Mouse (Mus musculus) heart, postnatal 0 days (tissue): ENCODE results near the gene Cfap57. TPM values are rescaled to one million over a fixed set of nuclear protein-coding genes. Genes with fewer than 3 reads are reported as not detected.

ENCODE experiments used
- ATAC-seq: fragments of 200-750 bp; cut with Nextera tagmentation; 2 replicates; pipeline ENCODE4 v1.8.0; 2017; ENCODE audit warnings: low read depth, moderate number of reproducible peaks, moderate library complexity; ENCODE audit not compliant: insufficient read depth
- DNase-seq: peaks from one replicate; pipeline ENCODE4 v3.0.0-alpha.2; 2016; ENCODE audit warnings: low spot score
- H3K27ac ChIP-seq: fragments of 300-500 bp; sonication (generic); 2 replicates; pipeline ENCODE4 v1.5.1; 2014; ENCODE audit warnings: low read depth, mild to moderate bottlenecking
- H3K27me3 ChIP-seq: fragments of 300-500 bp; sonication (generic); 2 replicates; pipeline ENCODE4 v1.6.1; 2014; ENCODE audit warnings: low read length, mixed read lengths; ENCODE audit not compliant: control insufficient read depth, insufficient read depth
- H3K36me3 ChIP-seq: fragments of 300-500 bp; sonication (generic); replicated peaks from 2 replicates; pipeline ENCODE4 v1.6.1; 2014; ENCODE audit warnings: low read length, mixed read lengths; ENCODE audit not compliant: control insufficient read depth, insufficient read depth
- H3K4me1 ChIP-seq: fragments of 300-500 bp; sonication (generic); 2 replicates; pipeline ENCODE4 v1.6.1; 2014; ENCODE audit warnings: antibody characterized with exemption; ENCODE audit not compliant: control insufficient read depth, insufficient read depth
- H3K4me2 ChIP-seq: fragments of 300-500 bp; sonication (generic); 2 replicates; pipeline ENCODE4 v1.6.1; 2014; ENCODE audit warnings: low read depth, mild to moderate bottlenecking, low read length, moderate library complexity
- H3K4me3 ChIP-seq: fragments of 300-500 bp; sonication (generic); 2 replicates; pipeline ENCODE4 v1.5.1; 2014; ENCODE audit warnings: low read depth, low read length
- H3K9ac ChIP-seq: fragments of 300-500 bp; sonication (generic); replicated peaks from 2 replicates; pipeline ENCODE4 v1.6.1; 2014; ENCODE audit warnings: low read depth, low read length, mixed read lengths
- H3K9me3 ChIP-seq: fragments of 300-500 bp; sonication (generic); replicated peaks from 2 replicates; pipeline ENCODE4 v1.6.1; 2016; ENCODE audit warnings: low read length; ENCODE audit not compliant: control insufficient read depth
- CTCF ChIP-seq: IDR thresholded peaks from 2 replicates; pipeline ENCODE4 v1.5.1; 2016; ENCODE audit warnings: antibody characterized with exemption, control low read depth, low read depth
- EP300 ChIP-seq: IDR thresholded peaks from 2 replicates; pipeline ENCODE4 v1.6.1; 2016; ENCODE audit warnings: antibody characterized with exemption, low read depth
- WGBS: fragments of 180-500 bp; shearing (Covaris S2); extraction: QIAGEN DNeasy Blood & Tissue Kit; methylation state at CpG from one replicate; pipeline ENCODE4 v1.1.7; 2014; 5-methylcytosine and 5-hydroxymethylcytosine counted together
- polyA plus RNA-seq: library from polyadenylated mRNA; unstranded; fragments of >200 nt; fragmentation: Nextera tagmentation; extraction: Ambion mirVana; gene quantifications from 2 replicates; pipeline ENCODE4 v1.2.1, GENCODE M21; 2015
- total RNA-seq: library from RNA; depleted of rRNA; stranded (reverse); fragments of >200 nt; gene quantifications from 2 replicates; pipeline ENCODE4 v1.2.3, GENCODE M21; 2014; ENCODE audit warnings: low replicate concordance

The Cfap57 gene
- total and polyA plus RNA-seq, 2 experiments from 2014 or later = 0.07 TPM; not detected in 1

DNA sequence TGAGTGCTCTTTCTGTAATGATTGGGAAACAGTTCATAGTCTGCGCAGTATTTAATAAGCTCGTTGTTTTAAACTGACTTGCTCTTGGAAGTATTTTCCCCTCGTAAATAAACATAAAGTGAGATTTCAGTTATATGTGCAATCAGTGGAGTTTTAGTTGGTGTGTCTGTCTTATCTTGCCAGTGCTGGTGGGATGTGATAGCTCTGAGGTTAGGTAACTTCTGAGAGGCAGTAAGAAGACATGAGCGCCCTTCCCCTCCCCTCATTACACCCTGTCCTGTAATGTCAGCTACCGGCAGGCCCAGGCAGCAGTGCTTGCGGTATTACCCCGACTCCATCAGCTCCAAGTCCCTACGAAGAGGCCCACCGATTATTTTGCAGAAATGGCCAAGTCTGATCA is 1.2 kb upstream of the Cfap57 start:
- no peak for TF ChIP-seq CTCF
- TF ChIP-seq EP300 = no peak
- Histone ChIP-seq H3K4me1 (peaks cover 11% of the 10 kb centered on the region), H3K36me3 (peaks cover 40% of the 10 kb centered on the region), H3K27me3 (no peaks in the 10 kb centered on the region), H3K9ac (no peak overlapping the region), H3K4me3 (peak overlapping the region; percentile 66), H3K4me2 (peak overlapping the region; percentile 82), H3K9me3 (no peaks in the 10 kb centered on the region), H3K27ac (no peak overlapping the region)
- ATAC-seq (no peak), DNase-seq (no peak)
- WGBS = 84% methylated on average over 9 of the region's 9 CpGs

DNA sequence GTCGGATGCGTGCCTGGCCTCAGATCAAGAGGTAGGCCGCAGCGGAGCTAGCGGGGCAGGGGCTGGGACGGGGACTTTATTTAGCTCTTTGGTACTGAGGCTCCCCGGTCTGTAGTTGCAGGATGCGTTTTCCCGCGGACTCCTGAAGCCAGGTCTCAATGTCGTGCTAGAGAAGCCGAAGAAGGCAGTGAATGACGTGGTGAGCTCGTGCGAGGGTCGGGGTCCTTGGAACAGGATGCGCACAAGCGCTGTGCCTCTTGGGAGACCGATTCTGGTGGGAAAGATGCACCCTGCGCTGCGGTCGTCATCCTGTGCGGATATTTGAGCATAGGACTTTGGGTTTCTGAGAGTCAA is 367 bp upstream of the Cfap57 start:
- Histone ChIP-seq H3K9me3 (no peaks in the 10 kb centered on the region), H3K27ac (no peak overlapping the region), H3K36me3 (peaks cover 31% of the 10 kb centered on the region), H3K4me1 (peaks cover 11% of the 10 kb centered on the region), H3K9ac (peak overlapping the region; percentile 50), H3K4me3 (peak overlapping the region; percentile 66), H3K27me3 (no peaks in the 10 kb centered on the region), H3K4me2 (peak overlapping the region; percentile 82)
- 0% methylated on average over 23 of the region's 23 CpGs for WGBS
- ATAC-seq = peak; percentile 36; the same call in 1 of the 2 replicates
- TF ChIP-seq CTCF (no peak), EP300 (no peak)
- no peak for DNase-seq

DNA sequence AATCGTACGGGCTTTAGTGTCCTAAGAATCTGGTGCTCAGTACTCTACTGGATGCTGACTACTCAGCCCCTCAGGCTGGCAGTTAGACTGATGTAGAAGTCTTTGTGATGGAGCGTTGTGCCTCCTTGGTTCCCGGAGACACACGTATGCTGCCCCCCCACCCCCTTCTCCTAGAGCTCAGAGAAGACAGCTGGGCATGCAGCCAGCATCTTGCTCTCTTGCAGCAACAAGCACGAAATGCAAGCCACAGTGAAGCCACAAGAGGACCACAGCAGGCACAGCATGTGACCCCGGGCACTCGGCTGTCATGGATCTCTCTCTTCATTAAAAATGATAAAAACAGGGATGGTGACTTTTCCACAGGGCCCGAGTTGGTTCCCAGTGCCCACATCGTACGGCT is 5.2 kb downstream of the Cfap57 start:
- no peak for TF ChIP-seq CTCF
- no peak for TF ChIP-seq EP300
- ATAC-seq = no peak
- no peak for DNase-seq
- H3K4me2 ChIP-seq = no peak overlapping the region
- H3K4me1 ChIP-seq = no peaks in the 10 kb centered on the region
- no peak overlapping the region for H3K27ac ChIP-seq
- peaks cover 4% of the 10 kb centered on the region; the same call in 1 of the 2 replicates for H3K27me3 ChIP-seq
- no peaks in the 10 kb centered on the region for H3K9me3 ChIP-seq
- H3K36me3 ChIP-seq = no peaks in the 10 kb centered on the region
- WGBS = 75% methylated on average over 11 of the region's 11 CpGs
- H3K4me3 ChIP-seq = no peak overlapping the region
- no peak overlapping the region for H3K9ac ChIP-seq

DNA sequence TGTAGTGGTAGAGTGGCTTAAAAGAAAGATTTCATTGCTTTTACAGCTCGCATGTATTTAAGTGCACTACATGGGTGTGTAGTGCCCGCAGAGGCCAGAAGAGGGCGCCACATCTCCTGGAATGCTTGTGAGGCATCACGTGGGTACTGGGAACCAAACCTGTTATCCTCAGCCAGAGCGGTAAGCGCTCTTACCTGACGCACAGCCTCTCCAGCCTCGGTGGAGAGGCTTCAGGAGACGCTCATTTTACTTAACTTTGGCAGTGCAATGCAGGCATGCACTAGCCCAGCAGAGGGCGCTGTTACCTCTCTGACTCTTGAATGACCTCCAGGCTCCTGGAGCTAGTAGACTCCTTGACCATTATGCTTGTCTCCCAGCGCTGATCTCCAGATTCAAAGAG is 8.0 kb downstream of the Cfap57 start:
- H3K4me2 ChIP-seq = no peak overlapping the region
- peaks cover 4% of the 10 kb centered on the region; the same call in 1 of the 2 replicates for H3K27me3 ChIP-seq
- no peak for TF ChIP-seq EP300
- TF ChIP-seq CTCF = peak; percentile 31
- no peaks in the 10 kb centered on the region for H3K4me1 ChIP-seq
- no peak overlapping the region for H3K27ac ChIP-seq
- no peak overlapping the region for H3K4me3 ChIP-seq
- no peaks in the 10 kb centered on the region for H3K36me3 ChIP-seq
- 20% methylated on average over 11 of the region's 11 CpGs for WGBS
- no peaks in the 10 kb centered on the region for H3K9me3 ChIP-seq
- DNase-seq (no peak), ATAC-seq (no peak)
- no peak overlapping the region for H3K9ac ChIP-seq

DNA sequence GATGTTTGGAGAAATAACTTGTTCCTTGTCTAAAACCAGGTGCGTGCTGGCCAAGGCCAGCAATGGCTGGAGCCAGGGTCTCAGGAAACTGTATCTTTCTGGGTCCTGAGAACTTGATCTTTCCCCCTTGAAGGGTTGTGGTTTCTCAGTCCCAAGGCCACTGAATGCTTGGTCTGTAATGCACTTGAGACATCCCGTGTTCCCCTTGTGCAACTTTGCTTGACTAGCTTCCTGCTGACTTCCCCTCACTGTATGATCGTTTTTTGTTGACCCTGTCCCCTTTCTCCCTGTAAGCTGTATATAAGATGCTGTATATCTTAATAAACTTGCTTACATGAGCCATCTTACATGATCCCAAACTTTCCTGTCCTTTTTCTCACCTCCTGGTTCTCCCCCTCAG is 10.7 kb downstream of the Cfap57 start:
- H3K27me3 ChIP-seq = peaks cover 4% of the 10 kb centered on the region; the same call in 1 of the 2 replicates
- ATAC-seq (no peak), DNase-seq (no peak)
- no peaks in the 10 kb centered on the region for H3K36me3 ChIP-seq
- no peaks in the 10 kb centered on the region for H3K4me1 ChIP-seq
- no peak overlapping the region for H3K9ac ChIP-seq
- no peak overlapping the region for H3K4me2 ChIP-seq
- no peaks in the 10 kb centered on the region for H3K9me3 ChIP-seq
- WGBS = 62% methylated on average over 3 of the region's 3 CpGs
- TF ChIP-seq CTCF = no peak
- no peak overlapping the region for H3K4me3 ChIP-seq
- no peak overlapping the region for H3K27ac ChIP-seq

GRCm38 (mm10) chr4:118604065-118604464 is 16.5 kb downstream of the Cfap57 start:
- TF ChIP-seq EP300 (no peak), CTCF (no peak)
- no peaks in the 10 kb centered on the region for H3K4me1 ChIP-seq
- H3K9ac ChIP-seq = no peak overlapping the region
- no peaks in the 10 kb centered on the region for H3K9me3 ChIP-seq
- H3K4me3 ChIP-seq = no peak overlapping the region
- no peak for DNase-seq
- no peaks in the 10 kb centered on the region for H3K36me3 ChIP-seq
- no peak for ATAC-seq
- 41% methylated on average over 4 of the region's 4 CpGs for WGBS
- H3K27ac ChIP-seq = no peak overlapping the region
- no peaks in the 10 kb centered on the region for H3K27me3 ChIP-seq
- H3K4me2 ChIP-seq = no peak overlapping the region
